Mouse (Mus musculus) bone marrow, adult 2 months (tissue): ENCODE measurements at regions not wholly inside any gene's neighbourhood (a gene's known extent, or its start where the extent isn't known, plus 50 kb on each side); places are given as distances from the start of the nearest gene placed in this dataset.

Source experiments
- CTCF ChIP-seq: fragments of 200-500 bp; IDR thresholded peaks from 2 replicates; pipeline ENCODE4 v1.5.1; 2011; ENCODE audit warnings: low read length, control low read depth; ENCODE audit not compliant: control insufficient read depth, insufficient read depth
- POLR2A ChIP-seq: fragments of 200-500 bp; IDR thresholded peaks from 2 replicates; pipeline ENCODE4 v1.6.1; 2011; ENCODE audit warnings: low read depth, mild to moderate bottlenecking, control low read depth, low read length, borderline replicate concordance; ENCODE audit not compliant: control insufficient read depth

DNA sequence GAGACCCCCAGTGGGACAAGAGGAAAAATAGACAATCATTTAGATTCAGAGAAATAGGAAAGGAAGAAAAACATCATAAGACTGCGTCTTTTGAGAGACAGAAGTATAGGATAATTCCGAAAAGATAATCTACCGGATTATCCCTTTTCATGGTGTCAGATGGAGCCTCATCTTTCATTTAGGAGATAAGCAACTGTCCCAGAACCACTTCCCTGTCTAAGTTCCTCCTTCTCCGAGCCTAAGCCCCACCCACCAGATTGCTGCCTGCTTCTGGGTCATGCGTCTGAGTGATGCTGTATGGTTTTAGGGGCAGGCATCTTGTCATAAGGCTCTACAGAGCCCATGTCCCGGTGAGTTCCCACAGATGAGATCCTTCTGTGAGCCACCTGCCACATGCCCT lies 232.3 kb upstream of the Gm5148 start:
- no peak for TF ChIP-seq CTCF
- TF ChIP-seq POLR2A, result no peak
